Mouse (Mus musculus) ES-CJ7 (cell line): Measurements from ENCODE around the gene Tagap.
"Not testable (repeated sequence)": the region's sequence is repeated elsewhere in the genome, so short reads cannot be mapped to it uniquely, and the experiment has no call there.

ENCODE experiments used
- DNase-seq: peaks from one replicate; pipeline ENCODE4 v3.0.0; 2011; ENCODE audit warnings: low read depth, low spot score

The Tagap gene

GRCm38 (mm10) chr17:7968490-7968889, 42.7 kb downstream of the Tagap start:
- not testable (repeated sequence) for DNase-seq

GRCm38 (mm10) chr17:7969782-7970181, 44.0 kb downstream of the Tagap start:
- DNase-seq, result not testable (repeated sequence)

- DNase-seq, result not testable (repeated sequence)
Measured at GRCm38 (mm10) chr17:7983484-7983883, 57.7 kb downstream of the Tagap start.
